Mouse (Mus musculus) megakaryocyte, adult 5-6 weeks (primary cell): ENCODE measurements around the gene Anapc5. TPM values are rescaled to one million over a fixed set of nuclear protein-coding genes. Genes with fewer than 3 reads are reported as not detected.

Experiments
- ATAC-seq: 2 replicates; pipeline ENCODE4 v1.8.0; 2016; ENCODE audit warnings: mild to moderate bottlenecking, inconsistent platforms; ENCODE audit not compliant: poor library complexity, severe bottlenecking
- total RNA-seq, 2 experiments: library from RNA; stranded (forward) in 1 of 2; stranded (reverse) in 1 of 2; fragments of 153-499, 151-499 nt in 1 of 2; fragments of 221-1000, 200-1000 nt in 1 of 2; gene quantifications; 2 replicates each; pipeline versions ENCODE4 v1.2.3 to v1.2.4; 2015 to 2017

Anapc5 gene
- total RNA-seq, 2 experiments from 2014 or later = 152 to 247 TPM

DNA sequence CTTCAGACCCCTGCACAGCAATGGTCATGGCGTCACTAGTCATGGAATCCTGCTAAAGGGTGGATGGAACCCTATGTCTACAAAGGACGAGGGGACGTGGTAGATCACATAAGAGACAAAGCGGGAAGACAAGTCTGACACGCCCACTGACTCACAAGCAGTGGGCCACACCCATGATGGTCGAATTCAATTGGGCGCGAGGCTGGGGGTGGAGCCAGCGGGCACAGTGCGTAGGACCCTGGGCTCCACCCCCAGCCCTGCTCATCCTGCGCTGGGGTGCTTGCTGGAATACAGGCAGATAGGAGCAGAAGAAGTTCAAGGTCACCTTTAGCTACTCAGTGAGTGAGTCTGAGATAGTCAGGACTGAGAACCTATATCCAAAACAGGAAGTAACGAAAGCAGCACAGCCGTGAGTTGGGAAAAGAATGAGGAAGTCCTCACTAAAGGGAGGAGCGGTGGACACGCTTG lies 52.0 kb downstream of the Anapc5 start:
- ATAC-seq = peak; percentile 85

DNA sequence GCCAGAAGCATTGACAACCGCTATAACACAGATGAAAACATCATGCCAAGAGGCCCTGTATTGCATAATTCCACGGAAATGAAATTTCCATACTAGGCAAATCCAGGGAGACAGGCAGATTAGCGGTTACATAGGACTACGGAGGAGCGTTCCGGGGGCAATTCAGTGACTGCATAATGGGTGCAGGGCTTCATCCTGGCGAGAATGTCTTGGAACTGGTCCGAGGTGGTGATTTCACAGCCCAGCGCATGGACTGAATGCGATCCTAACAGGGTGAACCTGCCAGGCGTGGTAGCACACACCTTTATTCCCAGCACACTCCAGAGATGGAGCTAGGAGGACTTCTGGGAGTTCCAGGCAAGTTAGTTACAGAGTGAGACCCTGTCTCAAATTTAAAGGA lies 53.9 kb downstream of the Anapc5 start:
- no peak for ATAC-seq

GRCm38 (mm10) chr5:122764032-122764464 lies 57.1 kb downstream of the Anapc5 start:
- ATAC-seq = no peak

- no peak; the same call in 1 of the 2 replicates for ATAC-seq
Observed at GRCm38 (mm10) chr5:122763271-122764031, 57.7 kb downstream of the Anapc5 start.

DNA sequence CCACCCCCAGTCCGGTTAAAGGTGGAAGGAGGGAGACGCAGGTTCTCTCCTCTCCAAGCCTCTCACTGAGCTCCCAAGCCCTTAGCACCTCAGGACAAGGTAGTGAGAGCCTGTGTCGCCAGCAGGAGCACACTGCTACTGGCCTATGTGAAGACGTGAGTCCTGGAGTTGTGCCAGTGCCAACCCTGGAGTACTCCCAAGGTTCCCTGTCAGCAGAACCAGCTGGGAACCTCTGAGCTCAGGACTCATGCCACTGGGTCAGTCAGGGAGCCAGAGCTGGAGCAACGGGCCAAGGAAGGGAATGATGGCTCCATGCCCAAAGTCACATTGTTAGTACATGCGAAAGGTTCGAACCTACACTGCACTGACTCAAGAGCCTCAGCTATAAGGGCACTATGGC lies 64.5 kb downstream of the Anapc5 start:
- no peak for ATAC-seq

DNA sequence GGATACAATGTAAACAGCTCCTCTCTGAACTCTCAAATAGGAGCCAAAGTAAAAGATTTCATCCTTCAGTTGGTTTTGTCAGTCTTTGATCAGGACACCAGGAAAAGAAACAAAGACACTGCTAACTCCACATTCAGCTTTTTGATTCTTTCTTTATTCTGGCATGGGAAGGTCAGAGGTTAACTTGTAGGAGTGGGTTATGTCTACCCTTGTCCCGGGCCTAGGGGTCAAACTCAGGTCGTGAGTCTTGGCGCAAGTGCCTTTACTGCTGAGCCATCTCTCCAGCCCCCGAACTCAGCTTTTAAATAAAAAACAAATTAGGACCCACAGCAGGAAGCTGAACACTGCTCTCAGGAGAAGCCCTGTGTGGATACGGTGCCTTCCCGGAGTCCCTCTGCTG lies 65.0 kb downstream of the Anapc5 start:
- ATAC-seq = no peak

DNA sequence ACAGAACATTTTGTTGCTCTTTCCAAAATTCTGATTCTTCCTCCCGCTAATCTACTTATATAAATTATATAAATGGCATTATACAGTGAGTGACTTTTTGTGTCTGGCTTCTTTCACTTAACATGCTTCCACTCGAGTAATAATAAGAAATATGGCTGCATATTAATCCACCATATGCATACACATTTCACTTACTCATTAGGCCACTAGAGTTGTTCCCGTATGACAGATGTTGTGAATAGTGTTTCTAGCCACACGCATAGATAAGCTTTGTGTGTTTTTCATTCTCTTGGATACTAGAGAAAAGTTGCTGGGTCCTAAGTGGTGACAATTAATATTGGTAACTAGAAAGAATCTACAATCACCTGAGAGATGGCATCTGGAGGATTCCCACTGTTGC lies 65.5 kb downstream of the Anapc5 start:
- ATAC-seq = no peak

DNA sequence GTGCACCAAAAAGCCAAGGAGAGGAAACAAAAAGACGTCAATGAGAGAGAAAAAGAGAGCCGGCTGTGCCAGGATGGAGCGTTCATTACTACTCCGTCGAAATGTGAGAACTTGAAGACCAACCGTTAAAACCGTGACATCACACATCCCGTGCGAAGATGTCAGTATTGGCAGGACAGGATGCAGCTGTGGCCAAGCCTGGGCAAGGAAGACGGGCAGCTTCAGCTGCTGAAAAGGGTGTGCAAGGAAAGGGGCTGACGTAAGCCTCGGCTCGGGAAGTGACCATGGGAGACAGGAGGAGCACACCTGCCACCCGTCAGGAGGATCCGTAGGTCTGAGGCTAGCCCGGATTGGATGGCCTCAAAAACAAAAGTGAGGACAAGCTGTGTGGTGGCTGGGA lies 66.7 kb downstream of the Anapc5 start:
- no peak for ATAC-seq

- ATAC-seq = no peak
Observed at GRCm38 (mm10) chr5:122747950-122748349, 73.2 kb downstream of the Anapc5 start.

- ATAC-seq = no peak
Observed at GRCm38 (mm10) chr5:122743880-122744422, 77.2 kb downstream of the Anapc5 start.

Other genes with a start within 250 kb of the Anapc5 start
- gene Ift81, start 206.8 kb downstream of the Anapc5 start, total RNA-seq (2015) = 4.9 and 6.2 TPM in 2 replicates
- 3.7 and 3.8 TPM in 2 replicates for gene Ift81, start 206.8 kb downstream of the Anapc5 start, total RNA-seq (2017)
- 35.5 and 35.6 TPM in 2 replicates for gene P2rx7, start 177.4 kb downstream of the Anapc5 start, total RNA-seq (2015)
- 61.2 and 76.5 TPM in 2 replicates for gene P2rx7, start 177.4 kb downstream of the Anapc5 start, total RNA-seq (2017)
- gene P2rx4, start 113.8 kb downstream of the Anapc5 start, total RNA-seq (2015) = 29.9 and 34.3 TPM in 2 replicates
- gene P2rx4, start 113.8 kb downstream of the Anapc5 start, total RNA-seq (2017) = 19.6 and 25.2 TPM in 2 replicates
- gene Camkk2, start 41.9 kb downstream of the Anapc5 start, total RNA-seq (2015) = 70.6 and 86.6 TPM in 2 replicates
- gene Camkk2, start 41.9 kb downstream of the Anapc5 start, total RNA-seq (2017) = 83.6 and 94.3 TPM in 2 replicates
- 10.5 and 13.5 TPM in 2 replicates for gene Rnf34, start 28.7 kb upstream of the Anapc5 start, total RNA-seq (2015)
- 25.2 and 25.3 TPM in 2 replicates for gene Rnf34, start 28.7 kb upstream of the Anapc5 start, total RNA-seq (2017)
- 29.1 and 38.3 TPM in 2 replicates for gene Kdm2b, start 168.5 kb upstream of the Anapc5 start, total RNA-seq (2015)
- gene Kdm2b, start 168.5 kb upstream of the Anapc5 start, total RNA-seq (2017) = 31.6 and 38.6 TPM in 2 replicates
- 80.5 and 87.4 TPM in 2 replicates for gene Orai1, start 193.7 kb upstream of the Anapc5 start, total RNA-seq (2015)
- 21.0 and 21.8 TPM in 2 replicates for gene Orai1, start 193.7 kb upstream of the Anapc5 start, total RNA-seq (2017)
- gene Morn3, start 225.7 kb upstream of the Anapc5 start, total RNA-seq (2015) = not detected in 2 replicates
- not detected in 2 replicates for gene Morn3, start 225.7 kb upstream of the Anapc5 start, total RNA-seq (2017)
- gene Tmem120b, start 247.1 kb upstream of the Anapc5 start, total RNA-seq (2015) = 0.87 and 2.5 TPM in 2 replicates
- gene Tmem120b, start 247.1 kb upstream of the Anapc5 start, total RNA-seq (2017) = 0.29 and 1.3 TPM in 2 replicates